Mouse (Mus musculus) lung, postnatal 4 days (tissue): ENCODE results near the gene Gfra1.

Source experiments
- DNase-seq, 2 experiments: peaks; one replicate each; pipeline ENCODE4 v3.0.0; 2021

The Gfra1 gene

DNA sequence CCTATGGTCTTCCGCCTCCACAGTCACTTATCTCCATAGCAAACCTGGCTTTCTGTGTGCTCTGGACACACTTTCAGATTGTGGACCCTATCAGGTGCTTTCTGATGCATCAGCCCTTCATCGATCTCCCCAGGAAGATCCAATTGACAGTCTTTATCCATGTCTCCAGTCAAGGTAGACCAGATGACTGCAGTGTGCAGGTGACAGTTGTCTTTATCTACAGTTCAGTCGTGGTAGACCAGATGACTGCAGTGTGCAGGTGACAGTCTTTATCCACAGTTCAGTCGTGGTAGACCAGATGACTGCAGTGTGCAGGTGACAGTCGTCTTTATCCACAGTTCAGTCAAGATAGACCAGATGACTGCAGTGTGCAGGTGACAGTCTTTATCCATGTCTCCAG is 140.0 kb downstream of the Gfra1 start:
- no peak for DNase-seq

DNA sequence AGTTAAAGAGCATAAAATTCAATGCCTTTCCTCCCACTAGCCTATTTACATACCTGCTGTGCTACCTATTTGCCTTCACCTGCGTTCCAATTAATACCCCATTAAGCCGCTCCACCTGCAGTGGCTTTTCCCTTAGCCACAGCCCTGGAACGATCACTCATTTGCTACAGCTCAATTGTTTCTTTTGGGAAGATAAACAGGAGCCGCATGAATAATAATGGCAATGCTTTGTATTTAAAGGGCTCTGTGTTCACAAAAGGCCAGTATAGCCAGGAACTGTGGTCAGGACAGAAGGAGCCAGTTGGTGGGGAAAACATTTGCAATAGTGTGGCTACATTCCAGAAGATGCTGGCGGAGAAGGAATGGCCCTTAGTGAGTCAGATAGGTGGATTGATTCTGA is 141.1 kb downstream of the Gfra1 start:
- no peak for DNase-seq

DNA sequence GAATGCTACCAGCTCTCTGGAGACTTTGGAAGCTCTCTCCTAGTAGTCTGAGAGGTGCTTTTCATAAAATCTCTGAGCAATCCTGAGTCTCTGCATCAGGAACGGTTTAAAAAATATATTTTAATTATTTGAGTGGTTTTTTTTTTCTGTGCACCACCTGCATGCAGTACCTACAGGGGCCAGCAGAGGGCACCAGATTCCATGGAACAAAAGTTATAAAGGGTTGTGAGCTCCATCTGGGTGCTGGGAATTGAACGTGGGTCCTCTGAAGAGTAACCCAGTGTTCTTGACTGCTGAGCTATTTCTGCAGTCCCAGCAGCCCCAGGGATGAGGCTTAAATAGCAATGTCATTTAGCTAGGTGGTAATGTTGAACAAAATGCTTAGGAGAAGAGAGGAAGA is 141.9 kb downstream of the Gfra1 start:
- no peak for DNase-seq

DNA sequence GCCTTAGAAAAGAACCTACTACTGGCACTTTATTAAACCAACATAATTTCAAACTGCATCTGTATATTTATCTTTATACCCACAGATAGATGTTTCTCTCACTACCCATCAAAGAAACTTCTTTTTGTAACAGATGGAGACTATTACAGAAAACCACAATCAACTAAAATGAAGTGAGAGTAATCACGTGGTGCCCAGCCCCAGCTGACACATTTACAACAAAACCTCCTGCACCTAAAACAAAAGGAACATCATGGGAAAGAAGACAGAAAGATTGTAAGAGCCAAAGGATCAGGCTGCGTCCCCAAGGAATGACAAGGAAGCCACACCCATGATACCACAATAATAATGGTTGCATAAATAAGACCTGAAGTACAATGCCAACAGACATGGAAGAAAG is 143.2 kb downstream of the Gfra1 start:
- no peak for DNase-seq

DNA sequence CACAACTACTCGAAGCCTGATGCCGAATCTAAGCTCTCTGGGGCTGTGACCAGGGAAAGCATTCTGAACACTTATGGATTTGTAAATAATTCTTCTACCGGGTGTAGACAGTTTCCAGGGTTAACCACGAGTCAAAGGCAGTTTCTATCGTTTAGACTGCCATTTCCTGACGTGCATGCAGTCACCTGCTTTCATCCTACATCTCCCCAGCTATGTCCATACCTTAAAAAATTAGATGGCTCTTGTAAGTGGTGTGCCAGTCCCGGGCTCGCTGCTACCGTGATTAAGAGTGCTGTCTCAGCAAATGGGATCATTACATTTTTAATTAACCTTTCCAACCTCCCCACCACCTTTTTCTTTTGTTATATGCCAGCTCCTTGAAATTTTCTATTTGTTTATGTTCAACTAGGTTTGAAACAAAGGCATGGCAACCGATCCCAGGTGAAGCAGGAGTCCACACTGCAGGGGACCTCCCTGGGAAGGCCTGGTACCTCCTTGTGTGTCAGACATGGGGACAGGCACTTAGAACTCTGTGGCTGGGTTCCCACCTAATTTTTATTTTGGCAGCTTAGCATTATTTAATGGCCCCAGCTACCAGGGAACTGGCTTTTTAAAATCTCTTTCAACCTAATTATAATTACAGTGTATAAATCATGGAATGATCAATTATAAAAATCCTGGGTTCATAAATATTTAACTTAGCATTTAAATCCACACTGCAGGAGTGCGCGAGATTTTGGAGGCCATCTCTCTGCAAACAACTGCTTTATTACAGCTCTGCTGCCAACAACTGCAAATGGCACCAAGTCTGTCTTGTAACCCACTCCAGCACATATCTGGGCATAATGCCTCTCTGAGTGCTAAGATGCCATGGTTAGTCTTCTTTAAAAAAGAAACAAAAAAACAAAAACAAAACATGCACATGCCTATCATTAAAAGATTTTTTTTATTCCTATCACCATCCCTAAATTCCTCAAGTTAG is 145.1 kb downstream of the Gfra1 start:
- no peak for DNase-seq

DNA sequence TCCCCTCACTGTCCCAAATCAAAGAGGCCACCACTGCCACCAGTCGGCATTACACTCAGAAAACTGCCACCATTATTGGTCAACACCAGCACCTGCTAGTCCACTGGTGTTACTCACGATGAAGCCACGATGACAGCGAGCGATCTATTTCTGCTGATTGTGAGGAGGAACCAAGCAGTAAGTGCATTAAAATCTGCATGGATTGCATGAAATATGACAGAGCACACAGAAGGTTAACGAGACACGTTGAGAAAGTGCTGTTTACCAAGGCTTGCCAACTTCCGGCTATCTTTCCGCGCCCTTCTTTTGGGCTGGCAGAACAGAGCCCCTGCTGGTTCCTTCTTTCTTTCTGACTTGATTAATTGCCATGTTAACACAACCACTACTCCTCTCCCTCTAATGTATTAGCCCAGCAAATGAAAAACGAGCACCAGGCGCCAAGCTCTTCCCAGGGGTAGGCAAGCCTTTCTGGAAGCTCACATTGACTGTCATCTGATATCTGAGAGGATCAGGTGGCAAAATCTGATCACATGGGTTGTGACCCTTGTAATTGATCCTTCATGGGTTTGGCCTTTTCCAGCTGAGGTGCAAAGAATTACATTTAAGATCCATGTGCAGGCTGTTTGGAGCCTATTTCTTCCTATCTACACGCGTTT is 146.0 kb downstream of the Gfra1 start:
- DNase-seq: no peak

DNA sequence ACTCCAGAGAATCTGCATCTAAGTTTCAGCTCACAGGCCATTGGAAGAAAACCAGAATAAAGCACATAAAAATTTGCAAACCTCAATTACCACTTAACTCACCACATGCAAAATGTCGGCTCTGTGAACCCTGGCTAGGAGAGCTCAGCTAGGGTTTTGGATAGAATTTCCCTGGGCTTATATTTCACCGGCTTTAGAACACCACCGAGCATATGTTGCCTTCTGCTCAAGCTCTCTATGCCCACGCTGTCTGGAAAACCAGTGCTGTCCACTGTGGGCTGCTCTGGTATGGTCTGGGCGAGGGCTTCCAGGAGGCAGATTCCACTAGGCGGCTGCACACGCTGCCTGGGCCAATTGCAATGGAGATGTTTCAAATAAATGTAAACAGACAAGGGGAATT is 154.6 kb downstream of the Gfra1 start:
- no peak for DNase-seq

DNA sequence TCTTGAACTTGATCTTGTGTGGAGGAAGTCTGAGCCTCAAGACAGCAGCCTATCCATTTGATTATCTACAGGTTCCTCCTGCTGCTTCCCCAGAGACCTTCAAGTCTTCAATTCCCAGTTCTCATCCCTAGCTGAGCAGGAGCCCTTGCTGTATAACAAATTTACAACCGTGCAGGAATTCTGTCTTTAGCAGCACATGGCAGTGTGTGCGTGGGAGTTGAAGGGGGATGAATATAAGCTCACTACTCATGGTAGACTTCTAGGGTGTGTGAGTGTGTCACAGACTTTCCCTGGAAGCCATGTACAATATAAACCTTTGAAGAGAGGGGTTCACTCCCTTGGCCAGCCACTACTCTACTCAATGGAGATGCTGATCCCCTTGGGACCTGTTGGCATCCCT is 157.8 kb downstream of the Gfra1 start:
- DNase-seq: no peak

DNA sequence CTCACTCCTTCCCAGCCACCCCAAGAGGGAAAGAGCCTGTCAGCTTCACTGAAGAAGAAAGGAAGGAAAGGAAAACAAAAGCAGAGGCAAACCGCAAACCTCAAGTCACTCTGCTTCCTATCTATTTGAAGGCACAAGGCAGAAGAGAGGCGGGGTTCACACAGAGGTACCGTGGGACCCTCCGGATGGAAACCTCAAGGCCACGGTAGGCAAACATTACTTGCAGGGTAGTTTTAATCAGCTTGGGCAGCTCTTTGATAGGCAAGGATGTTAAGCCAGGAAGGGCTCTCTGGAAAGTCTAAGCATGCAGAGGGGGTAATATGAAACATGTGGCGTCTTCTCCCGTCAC is 158.9 kb downstream of the Gfra1 start:
- DNase-seq: no peak

DNA sequence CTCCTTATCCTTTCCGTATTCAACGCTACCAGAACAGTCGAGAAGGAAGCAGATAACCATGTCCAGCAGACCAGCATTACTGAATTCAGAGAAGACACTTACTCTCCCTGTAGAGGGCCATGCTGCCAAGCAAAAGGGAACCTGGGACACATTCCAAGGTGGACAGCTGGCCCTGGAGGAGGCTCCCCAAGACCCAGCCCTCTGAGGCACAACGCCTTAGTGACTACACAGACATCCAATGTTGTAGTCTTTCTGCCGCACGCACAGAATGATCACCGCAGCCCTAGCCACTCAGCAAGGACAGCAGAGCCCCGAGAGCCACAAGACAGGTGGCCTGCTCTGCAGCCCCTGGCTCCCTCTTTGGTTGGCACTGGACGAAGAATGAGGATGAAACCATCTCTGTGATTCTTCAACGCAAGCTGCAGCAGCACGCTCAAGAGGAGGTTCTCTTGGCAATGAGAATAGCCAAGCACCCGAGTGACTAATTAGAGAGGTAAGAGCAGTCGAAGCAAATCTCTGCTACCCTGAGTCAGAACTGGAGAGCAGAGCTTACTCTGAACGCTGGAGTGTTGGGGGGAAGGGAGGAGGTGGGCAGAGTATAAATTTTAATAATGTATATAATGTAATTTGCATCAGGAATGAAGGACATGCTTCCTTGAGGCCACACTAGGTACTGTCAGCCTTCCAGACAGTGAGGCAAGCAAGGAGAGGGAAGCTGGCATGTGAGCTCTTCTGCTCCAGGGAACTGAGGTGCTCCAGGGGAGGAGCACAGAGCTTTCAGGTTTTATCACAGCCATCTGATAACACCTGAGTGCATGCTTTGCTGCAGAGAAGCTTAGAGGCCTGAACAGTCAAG is 159.5 kb downstream of the Gfra1 start:
- DNase-seq: no peak

DNA sequence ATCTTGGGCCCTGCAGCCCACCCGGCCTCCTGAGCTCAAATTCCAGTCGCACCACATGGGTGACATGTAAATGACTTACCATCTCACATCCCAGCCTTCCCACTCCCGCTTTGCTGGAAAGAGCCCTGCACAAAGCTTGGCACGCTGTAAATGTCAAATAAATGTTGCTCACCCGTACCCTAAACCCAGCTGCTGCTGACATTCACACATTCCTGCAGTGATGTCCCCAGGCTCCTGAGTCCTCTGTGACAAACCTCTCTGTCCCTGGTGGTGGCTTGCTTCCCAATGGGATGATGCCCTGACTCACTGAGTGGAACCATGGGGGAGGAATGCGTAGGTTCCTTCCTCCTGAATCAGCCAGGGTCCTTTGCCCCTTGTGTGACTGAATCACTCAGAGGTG is 167.6 kb downstream of the Gfra1 start:
- peak in 1 of 2 experiments; percentile 27 for DNase-seq

DNA sequence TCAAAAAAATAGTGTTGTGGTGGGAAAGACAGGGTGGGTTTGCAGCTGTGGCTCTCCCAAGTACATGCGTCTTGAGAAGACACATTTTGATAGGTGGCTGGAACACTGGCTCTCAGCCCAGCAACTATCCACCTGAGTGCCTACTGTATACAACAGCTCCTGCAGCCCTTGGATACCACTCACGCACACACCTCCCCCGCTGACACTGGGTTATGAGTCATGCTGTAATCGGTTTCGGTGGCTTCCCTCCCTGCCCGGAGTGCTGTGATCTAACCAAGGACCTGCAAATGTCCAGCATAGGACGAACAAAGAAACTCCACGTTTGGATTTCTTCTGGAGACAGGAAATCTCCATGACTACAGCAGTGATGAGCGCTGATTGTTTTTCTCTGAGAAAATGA is 180.4 kb downstream of the Gfra1 start:
- DNase-seq: no peak

DNA sequence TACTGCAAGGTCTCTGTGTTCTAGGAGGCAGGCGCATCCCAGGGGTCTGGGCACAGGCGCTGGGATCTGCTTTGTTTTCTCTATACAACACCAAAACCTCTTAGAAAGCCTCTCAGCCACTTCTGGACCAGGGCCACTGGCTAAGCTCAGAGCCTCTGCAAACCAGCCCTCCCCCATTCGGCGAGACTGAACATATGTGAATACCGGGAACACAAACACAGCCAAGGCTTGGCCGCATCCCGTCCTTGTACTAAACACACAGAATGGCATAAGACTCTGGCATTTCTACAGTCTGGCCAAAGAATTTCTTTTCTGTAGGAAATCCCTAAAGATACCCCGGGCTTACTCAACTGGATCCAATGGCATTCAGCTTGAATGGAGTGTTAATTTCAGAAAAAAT is 183.9 kb downstream of the Gfra1 start:
- DNase-seq: peak; percentile 18 to 46

DNA sequence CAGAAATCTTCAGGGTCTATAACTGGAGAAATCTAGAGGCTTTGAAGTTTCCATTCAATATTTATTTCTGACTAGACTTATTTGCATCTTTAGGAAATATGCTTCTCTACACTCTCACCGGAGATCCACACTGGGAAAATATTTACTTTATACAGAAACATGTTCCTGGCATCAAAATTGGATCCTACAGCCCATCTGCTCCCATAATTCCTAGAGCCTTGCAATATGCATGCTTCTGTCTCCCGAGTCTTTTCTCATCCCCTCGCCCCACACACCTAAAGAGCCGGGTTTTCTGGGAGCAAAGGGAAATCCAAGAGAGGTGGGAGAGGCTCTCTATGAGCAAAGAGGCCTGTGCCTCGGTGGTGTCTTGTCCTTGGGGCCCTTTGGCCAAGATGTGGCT is 184.9 kb downstream of the Gfra1 start:
- no peak for DNase-seq

DNA sequence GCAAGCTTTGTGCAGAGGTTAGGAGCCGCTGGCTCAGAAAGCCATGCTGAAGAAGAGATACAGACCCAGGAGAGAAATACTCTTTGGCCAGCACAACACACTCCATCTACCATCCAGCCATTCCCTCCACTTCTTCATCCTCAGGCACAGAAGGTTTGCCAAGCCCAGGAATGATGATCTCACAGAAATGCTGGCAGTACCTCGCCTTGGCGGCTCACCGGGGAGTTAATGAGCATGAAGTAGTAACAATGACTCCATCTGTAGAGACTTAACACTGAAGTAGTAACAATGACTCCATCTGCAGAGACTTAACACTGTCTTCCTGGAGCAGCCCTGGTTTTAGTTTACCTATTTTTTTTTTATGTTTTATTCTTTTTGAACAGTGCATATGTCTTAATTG is 187.2 kb downstream of the Gfra1 start:
- DNase-seq: no peak

DNA sequence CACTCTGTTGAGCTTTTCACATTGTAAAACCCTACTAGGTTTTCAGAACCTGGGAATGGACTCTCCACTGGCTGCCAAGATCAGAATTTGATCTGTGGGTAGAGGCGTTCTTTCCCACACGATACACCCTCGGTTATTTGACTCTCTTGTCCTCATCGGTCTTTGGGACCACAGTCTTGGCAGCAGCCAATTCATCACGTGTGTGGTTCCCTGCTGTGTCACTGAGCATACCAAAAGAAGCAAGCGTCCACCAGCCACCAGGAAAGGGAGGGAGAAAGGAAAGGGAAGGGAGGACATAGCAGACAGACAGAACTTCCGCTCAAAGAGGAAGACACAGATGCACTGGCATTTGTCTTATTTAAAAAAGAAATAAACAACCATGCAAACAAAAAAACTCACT is 189.1 kb downstream of the Gfra1 start:
- no peak for DNase-seq

DNA sequence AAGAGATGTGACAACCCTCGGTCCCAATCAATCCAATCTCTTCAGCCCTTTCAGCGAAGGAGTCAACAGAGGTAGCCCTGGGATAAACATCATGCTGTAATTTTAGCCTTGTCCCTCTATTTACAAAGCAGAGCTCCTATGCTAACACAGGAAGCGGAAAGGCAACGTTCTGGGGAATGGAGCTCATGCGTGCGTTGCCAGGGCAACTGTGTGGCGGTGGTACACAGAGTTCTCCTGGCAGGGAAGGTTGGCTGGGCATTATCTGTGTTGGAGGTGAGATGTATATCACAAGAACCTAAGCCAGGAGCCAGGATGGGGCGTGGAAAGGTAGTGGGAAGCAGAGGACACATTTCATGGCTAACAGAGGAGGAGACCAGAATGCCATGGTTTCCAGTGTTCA is 194.8 kb downstream of the Gfra1 start:
- peak in 1 of 2 experiments; percentile 7 for DNase-seq

DNA sequence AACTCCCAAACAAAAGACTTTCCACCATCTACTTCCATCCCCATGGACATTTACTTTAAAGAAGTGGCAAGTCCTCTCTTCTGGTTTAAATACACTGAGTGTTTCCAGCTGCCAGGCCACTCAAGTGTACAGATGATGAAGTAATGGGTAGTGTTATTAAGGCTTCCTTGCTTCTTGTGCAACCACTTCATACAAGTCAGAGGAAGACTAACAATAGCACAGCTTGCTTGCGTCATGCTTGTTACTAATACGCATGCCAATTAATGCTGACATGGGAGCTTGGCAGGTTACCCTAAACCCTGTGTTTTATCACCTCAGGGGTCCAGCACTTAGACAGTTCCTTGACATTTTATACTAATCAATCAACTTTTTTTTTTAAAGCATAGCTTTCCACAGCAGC is 196.5 kb downstream of the Gfra1 start:
- peak in 1 of 2 experiments; percentile 5 for DNase-seq

DNA sequence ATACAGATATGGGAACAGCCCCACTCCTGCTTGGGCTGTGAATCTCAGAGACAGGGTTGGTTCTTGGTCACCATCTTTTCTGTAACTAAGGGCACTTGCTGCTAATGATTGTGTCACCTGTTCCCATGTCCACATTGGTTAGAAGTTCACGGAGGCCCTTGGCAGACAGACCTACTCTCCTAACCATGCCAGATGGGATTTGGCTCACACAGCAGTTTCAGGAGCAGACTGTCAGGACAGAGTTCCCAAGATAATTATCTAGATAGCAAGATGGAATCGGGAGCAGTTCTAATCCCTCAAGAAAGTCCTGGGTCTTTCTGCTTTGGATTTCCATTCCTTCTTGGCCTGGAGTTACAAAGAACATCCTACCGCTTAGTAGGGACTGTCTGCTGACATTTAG is 199.2 kb downstream of the Gfra1 start:
- DNase-seq: no peak

DNA sequence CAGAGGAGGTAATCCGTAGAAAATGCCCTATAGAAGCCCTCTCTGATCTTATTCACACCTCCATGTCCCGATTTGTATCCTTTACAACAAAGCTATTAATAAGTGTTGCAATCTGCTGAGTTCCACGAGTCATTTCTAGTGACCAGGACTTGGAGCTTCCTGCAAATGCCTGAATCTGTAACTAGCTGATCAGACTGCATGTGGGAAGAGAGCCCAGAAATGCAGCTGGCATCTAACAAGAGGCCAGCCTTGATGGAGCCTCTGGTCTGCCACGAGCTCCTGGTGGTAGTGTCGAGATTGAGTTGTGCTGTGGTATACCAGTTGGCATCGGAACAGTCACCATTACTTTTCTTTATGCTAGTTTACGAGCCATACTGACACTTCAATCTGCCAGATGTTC is 200.3 kb downstream of the Gfra1 start:
- DNase-seq: no peak

DNA sequence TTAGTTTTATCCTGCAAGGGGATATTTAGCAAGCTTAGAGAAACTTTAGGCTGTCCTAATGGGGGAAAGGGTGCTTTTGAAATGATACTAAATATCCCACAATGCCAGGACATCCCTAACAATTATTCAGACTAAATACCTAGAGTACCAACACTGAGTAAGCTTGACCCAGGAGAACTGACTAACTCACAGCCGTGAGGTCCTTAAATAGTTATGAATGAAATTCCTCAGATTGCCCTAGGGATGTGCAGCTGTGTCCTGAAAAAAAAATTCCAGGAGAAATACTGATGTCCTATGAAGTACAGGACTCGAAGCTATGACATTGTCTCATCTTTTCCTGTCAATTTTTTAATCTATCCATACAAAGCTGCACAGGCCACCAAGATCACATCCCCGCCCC is 201.5 kb downstream of the Gfra1 start:
- no peak for DNase-seq

DNA sequence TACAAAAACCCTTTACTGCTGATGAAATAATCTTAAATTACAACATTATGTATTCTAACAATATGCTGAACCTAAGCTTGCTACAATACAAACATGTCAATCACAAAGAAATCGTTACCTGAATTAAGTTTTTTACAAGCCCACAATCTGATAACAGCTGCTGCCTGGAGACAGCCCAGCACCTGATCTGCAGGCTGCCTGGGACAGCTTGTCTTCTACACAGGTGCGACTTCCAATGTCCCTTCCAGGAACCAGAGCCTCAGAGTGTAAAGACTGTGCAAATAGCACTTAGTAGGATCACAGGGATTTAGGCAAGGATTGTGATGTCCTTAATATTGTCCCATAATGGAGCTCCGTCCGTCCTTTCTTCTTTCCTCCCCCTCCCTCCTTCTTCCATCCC is 204.0 kb downstream of the Gfra1 start:
- no peak for DNase-seq

DNA sequence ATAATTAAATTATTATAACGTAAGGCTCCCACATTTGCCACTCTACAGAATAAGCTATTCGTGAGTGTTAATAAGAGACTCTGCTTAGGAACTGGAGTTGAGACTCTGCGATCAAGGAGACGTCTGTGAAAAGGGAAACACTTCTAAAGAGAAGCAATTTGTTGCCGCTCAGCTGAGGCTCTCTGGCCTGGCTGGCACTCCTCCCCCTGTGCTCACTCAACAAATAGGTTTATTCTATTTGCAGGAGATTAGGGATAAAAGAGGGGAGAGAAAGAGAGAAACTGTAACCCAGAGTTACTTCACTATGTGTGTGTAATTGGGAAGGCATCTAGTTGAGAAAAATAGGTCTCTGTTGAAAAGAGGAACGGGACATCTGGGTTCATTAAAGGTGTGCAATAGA is 204.6 kb downstream of the Gfra1 start:
- no peak for DNase-seq

DNA sequence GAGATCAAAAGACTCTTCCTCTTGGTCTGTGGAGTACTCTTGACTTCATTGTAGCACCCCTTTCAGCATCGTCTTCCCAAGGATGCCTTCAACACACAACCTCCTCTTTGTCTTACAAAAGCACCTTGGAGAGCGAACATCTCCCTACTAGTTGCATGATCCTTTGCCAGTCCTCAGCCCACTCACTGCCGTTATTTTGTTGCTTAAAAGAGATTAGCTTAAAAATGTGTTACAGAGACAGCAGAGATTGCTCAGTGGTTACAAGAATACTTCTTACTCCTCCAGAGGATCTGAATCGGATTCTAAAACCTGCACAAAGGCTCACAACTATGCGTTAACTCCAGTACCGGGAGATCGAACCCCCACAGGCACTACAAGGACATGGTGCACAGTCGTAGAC is 205.5 kb downstream of the Gfra1 start:
- no peak for DNase-seq
